Mouse (Mus musculus): Measurements from ENCODE around the gene Ccl9.

DNA sequence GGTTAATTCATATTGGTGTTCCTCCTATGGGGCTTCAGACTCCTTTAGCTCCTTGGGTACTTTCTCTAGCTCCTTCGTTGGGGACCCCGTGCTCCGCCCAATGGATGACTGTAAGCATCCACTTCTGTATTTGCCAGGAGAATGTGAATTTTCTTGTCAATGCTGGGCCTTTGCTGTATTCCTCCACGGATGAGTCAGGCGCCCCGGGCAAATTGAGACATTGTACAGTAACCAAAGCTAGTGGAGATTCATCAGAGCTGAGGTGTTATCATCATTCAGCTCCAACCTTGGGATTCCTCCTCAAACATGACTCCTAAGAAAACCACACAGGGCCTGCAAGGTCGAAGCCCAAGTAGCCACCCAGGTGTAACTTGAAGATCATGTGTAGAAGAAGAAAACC is 19.4 kb upstream of the Ccl9 start:
- TF ChIP-seq CTCF (IDR thresholded peaks at IDR 0.05) (no peak), POLR2A (IDR thresholded peaks at IDR 0.05; ENCODE audit: insufficient read depth, low read depth, low read length) (no peak)
